ENCODE assay signal across 12 mouse cellular contexts in genomic region chr2:163437800-163438199, GRCm38 (mm10). TPM values are rescaled to one million over a fixed set of nuclear protein-coding genes. Genes with fewer than 3 reads are reported as not detected.
DNase-seq lines count a peak whose midpoint lies in the region; ATAC-seq lines count a peak whose summit lies in the region.
"Had no signal": no experiment of that assay in that cellular context is flagged by ENCODE, and none has a peak within 500 bp of the region (broad histone marks: within the 10 kb centered on the region; RNA-seq: fewer than 3 reads in every experiment).

No protein-coding gene starts in this region.

- H3K36me3 ChIP-seq in kidney, embryonic 15.5 days, result no peaks in the 10 kb centered on the region
- no peaks in the 10 kb centered on the region for H3K36me3 ChIP-seq in embryonic facial prominence, embryonic 12.5 days
- no peaks in the 10 kb centered on the region for H3K36me3 ChIP-seq in hindbrain, embryonic 12.5 days
- 0 out of 2 replicates have a peak, but pooled peaks cover 6% of the 10 kb centered on the region for H3K36me3 ChIP-seq in neural tube, embryonic 15.5 days
- H3K36me3 ChIP-seq: limb, embryonic 12.5 days had no signal

- no peak overlapping the region for H3K4me3 ChIP-seq in kidney, embryonic 15.5 days (replicated peaks)
- peak overlapping the region; percentile 35; the same call in 1 of the 2 replicates for H3K4me3 ChIP-seq in embryonic facial prominence, embryonic 12.5 days
- peak overlapping the region; percentile 74 for H3K4me3 ChIP-seq in hindbrain, embryonic 12.5 days
- H3K4me3 ChIP-seq in neural tube, embryonic 15.5 days (replicated peaks), result peak overlapping the region; percentile 83

- no peak overlapping the region for H3K9ac ChIP-seq in kidney, embryonic 15.5 days
- no peak overlapping the region for H3K9ac ChIP-seq in embryonic facial prominence, embryonic 12.5 days
- peak overlapping the region; percentile 87 for H3K9ac ChIP-seq in hindbrain, embryonic 12.5 days
- peak overlapping the region; percentile 89 for H3K9ac ChIP-seq in neural tube, embryonic 15.5 days (replicated peaks)
- H3K9ac ChIP-seq: limb, embryonic 12.5 days had no signal

- no peak overlapping the region for H3K27ac ChIP-seq in kidney, embryonic 15.5 days
- no peak overlapping the region for H3K27ac ChIP-seq in embryonic facial prominence, embryonic 12.5 days
- peak overlapping the region; percentile 90 for H3K27ac ChIP-seq in hindbrain, embryonic 12.5 days
- H3K27ac ChIP-seq in neural tube, embryonic 15.5 days (replicated peaks), result peak overlapping the region; percentile 88
- H3K27ac ChIP-seq: limb, embryonic 12.5 days; macrophage had no signal

- peak overlapping the region; percentile 61; the same call in 1 of the 2 replicates for H3K4me2 ChIP-seq in kidney, embryonic 15.5 days
- H3K4me2 ChIP-seq in embryonic facial prominence, embryonic 12.5 days (replicated peaks), result peak overlapping the region; percentile 52; the same call in 1 of the 2 replicates
- H3K4me2 ChIP-seq in hindbrain, embryonic 12.5 days (replicated peaks), result peak overlapping the region; percentile 64
- H3K4me2 ChIP-seq in neural tube, embryonic 15.5 days, result peak overlapping the region; percentile 73

- no peaks in the 10 kb centered on the region for H3K9me3 ChIP-seq in kidney, embryonic 15.5 days (replicated peaks)
- no peaks in the 10 kb centered on the region for H3K9me3 ChIP-seq in embryonic facial prominence, embryonic 12.5 days
- no peaks in the 10 kb centered on the region for H3K9me3 ChIP-seq in hindbrain, embryonic 12.5 days (replicated peaks)
- no peaks in the 10 kb centered on the region for H3K9me3 ChIP-seq in neural tube, embryonic 15.5 days (replicated peaks)
- H3K9me3 ChIP-seq: limb, embryonic 12.5 days had no signal

- H3K27me3 ChIP-seq in kidney, embryonic 15.5 days, result peaks cover 30% of the 10 kb centered on the region
- H3K27me3 ChIP-seq in embryonic facial prominence, embryonic 12.5 days, result peaks cover 21% of the 10 kb centered on the region
- H3K27me3 ChIP-seq in hindbrain, embryonic 12.5 days, result peaks cover 10% of the 10 kb centered on the region
- no peaks in the 10 kb centered on the region for H3K27me3 ChIP-seq in neural tube, embryonic 15.5 days (replicated peaks)

- no peak for ATAC-seq in kidney, embryonic 15.5 days (replicated peaks; ENCODE audit: low FRiP score)
- no peak for ATAC-seq in embryonic facial prominence, embryonic 12.5 days (ENCODE audit: insufficient number of reproducible peaks, insufficient read depth, low FRiP score, low TSS enrichment)
- ATAC-seq in hindbrain, embryonic 12.5 days (ENCODE audit: low FRiP score), result peak; percentile 20; the same call in 1 of the 2 replicates
- peak; percentile 29; the same call in 1 of the 2 replicates for ATAC-seq in neural tube, embryonic 15.5 days (ENCODE audit: low FRiP score)

- DNase-seq in kidney, postnatal 36 days, result no peak
- DNase-seq in left cerebral cortex, postnatal 14 days (ENCODE audit: low spot score in 2 of 2), result no peak
- no peak for DNase-seq in thymus, postnatal 36 days
- DNase-seq: heart, adult 11 months; thymus, adult 2 months had no signal

- WGBS in kidney, embryonic 15.5 days, result 34% methylated on average over 4 of the region's 4 CpGs
- 45% methylated on average over 4 of the region's 4 CpGs for WGBS in embryonic facial prominence, embryonic 12.5 days
- 38% methylated on average over 4 of the region's 4 CpGs for WGBS in hindbrain, embryonic 12.5 days
- 36% methylated on average over 4 of the region's 4 CpGs for WGBS in neural tube, embryonic 15.5 days

- peaks cover 11% of the 10 kb centered on the region for H3K4me1 ChIP-seq in kidney, embryonic 15.5 days
- peaks cover 9% of the 10 kb centered on the region; the same call in 1 of the 2 replicates for H3K4me1 ChIP-seq in embryonic facial prominence, embryonic 12.5 days
- H3K4me1 ChIP-seq in hindbrain, embryonic 12.5 days, result peaks cover 30% of the 10 kb centered on the region
- peaks cover 40% of the 10 kb centered on the region for H3K4me1 ChIP-seq in neural tube, embryonic 15.5 days

- intact Hi-C loops in left cerebral cortex, postnatal 14 days (cut with DNase I), result no loop called here

RNA-seq across cellular contexts. Expression of gene Gdap1l1, which starts 0.5 kb away (rescaled TPM):
- 1.2 and 2.8 TPM in 2 replicates for polyA plus RNA-seq in kidney, embryonic 15.5 days (2015; fragmentation: Nextera tagmentation; extraction: Ambion mirVana)
- 7.5 and 10.4 TPM in 2 replicates for polyA plus RNA-seq in embryonic facial prominence, embryonic 12.5 days (2016; fragmentation: Nextera tagmentation; extraction: Ambion mirVana)
- 68.7 and 70.1 TPM in 2 replicates for polyA plus RNA-seq in hindbrain, embryonic 12.5 days (2016; fragmentation: Nextera tagmentation; extraction: Ambion mirVana)
- 108 and 129 TPM in 2 replicates for polyA plus RNA-seq in neural tube, embryonic 15.5 days (2015; fragmentation: Nextera tagmentation; extraction: Ambion mirVana)
- 10 to 100 TPM; 83.4 to 91.7 TPM for total RNA-seq in left cerebral cortex, postnatal 14 days (2021)

RNA-seq across cellular contexts. Expression of gene Oser1, which starts 13.3 kb away (rescaled TPM):
- 87.0 and 87.3 TPM in 2 replicates for polyA plus RNA-seq in kidney, embryonic 15.5 days (2015; fragmentation: Nextera tagmentation; extraction: Ambion mirVana)
- 85.4 and 87.3 TPM in 2 replicates for polyA plus RNA-seq in embryonic facial prominence, embryonic 12.5 days (2016; fragmentation: Nextera tagmentation; extraction: Ambion mirVana)
- 67.9 and 70.8 TPM in 2 replicates for polyA plus RNA-seq in hindbrain, embryonic 12.5 days (2016; fragmentation: Nextera tagmentation; extraction: Ambion mirVana)
- 72.6 and 82.1 TPM in 2 replicates for polyA plus RNA-seq in neural tube, embryonic 15.5 days (2015; fragmentation: Nextera tagmentation; extraction: Ambion mirVana)
- 10 to 100 TPM; 20.5 to 21.4 TPM for total RNA-seq in left cerebral cortex, postnatal 14 days (2021)

RNA-seq across cellular contexts. Expression of gene Fitm2, which starts 34.6 kb away (rescaled TPM):
- 9.8 TPM in 2 replicates for polyA plus RNA-seq in kidney, embryonic 15.5 days (2015; fragmentation: Nextera tagmentation; extraction: Ambion mirVana)
- polyA plus RNA-seq in embryonic facial prominence, embryonic 12.5 days (2016; fragmentation: Nextera tagmentation; extraction: Ambion mirVana), result 10.7 and 11.0 TPM in 2 replicates
- 13.0 and 13.1 TPM in 2 replicates for polyA plus RNA-seq in hindbrain, embryonic 12.5 days (2016; fragmentation: Nextera tagmentation; extraction: Ambion mirVana)
- polyA plus RNA-seq in neural tube, embryonic 15.5 days (2015; fragmentation: Nextera tagmentation; extraction: Ambion mirVana), result 17.1 and 18.3 TPM in 2 replicates
- total RNA-seq in left cerebral cortex, postnatal 14 days (2021), result 10 to 100 TPM; 18.8 to 18.9 TPM

RNA-seq across cellular contexts. Expression of gene Jph2, which starts 40.0 kb away (rescaled TPM):
- 2.5 and 4.2 TPM in 2 replicates for polyA plus RNA-seq in kidney, embryonic 15.5 days (2015; fragmentation: Nextera tagmentation; extraction: Ambion mirVana)
- 1.5 TPM in 2 replicates for polyA plus RNA-seq in embryonic facial prominence, embryonic 12.5 days (2016; fragmentation: Nextera tagmentation; extraction: Ambion mirVana)
- 0.76 and 1.2 TPM in 2 replicates for polyA plus RNA-seq in hindbrain, embryonic 12.5 days (2016; fragmentation: Nextera tagmentation; extraction: Ambion mirVana)
- 0.96 and 2.0 TPM in 2 replicates for polyA plus RNA-seq in neural tube, embryonic 15.5 days (2015; fragmentation: Nextera tagmentation; extraction: Ambion mirVana)
- under 1 TPM; 0.51 to 0.72 TPM for total RNA-seq in left cerebral cortex, postnatal 14 days (2021)
- polyA plus RNA-seq: macrophage had no signal

RNA-seq across cellular contexts. Expression of gene R3hdml, which starts 54.3 kb away (rescaled TPM):
- polyA plus RNA-seq in kidney, embryonic 15.5 days (2015; fragmentation: Nextera tagmentation; extraction: Ambion mirVana), result 31.2 and 34.9 TPM in 2 replicates
- not detected in 2 replicates for polyA plus RNA-seq in embryonic facial prominence, embryonic 12.5 days (2016; fragmentation: Nextera tagmentation; extraction: Ambion mirVana)
- not detected in 2 replicates for polyA plus RNA-seq in hindbrain, embryonic 12.5 days (2016; fragmentation: Nextera tagmentation; extraction: Ambion mirVana)
- polyA plus RNA-seq in neural tube, embryonic 15.5 days (2015; fragmentation: Nextera tagmentation; extraction: Ambion mirVana), result 0.18 TPM in 1 of 2 replicates, not detected in the other
- not detected for total RNA-seq in left cerebral cortex, postnatal 14 days (2021)
- total RNA-seq: adrenal gland, postnatal 14 days had no signal
- polyA plus RNA-seq: limb, embryonic 12.5 days; macrophage had no signal

Comparison
In these comparisons a context has a peak if more than half of its experiments do, and no peak if none do; other contexts are left out.
1. ATAC-seq: peak in hindbrain, embryonic 12.5 days (single experiment) and neural tube, embryonic 15.5 days (single experiment); none in kidney, embryonic 15.5 days (single experiment) and embryonic facial prominence, embryonic 12.5 days (single experiment).
2. H3K27ac ChIP-seq: peak in hindbrain, embryonic 12.5 days (single experiment) and neural tube, embryonic 15.5 days (single experiment); none in kidney, embryonic 15.5 days (single experiment) and embryonic facial prominence, embryonic 12.5 days (single experiment).
3. H3K9ac ChIP-seq: peak in hindbrain, embryonic 12.5 days (single experiment) and neural tube, embryonic 15.5 days (single experiment); none in kidney, embryonic 15.5 days (single experiment) and embryonic facial prominence, embryonic 12.5 days (single experiment).
4. Peak in every context shown above with its lines, with median percentiles within 50 percentile points of each other: H3K4me2 ChIP-seq.